Mouse (Mus musculus): Measurements from ENCODE around the gene Izumo2. TPM values are rescaled to one million over a fixed set of nuclear protein-coding genes. Genes with fewer than 3 reads are reported as not detected.

The Izumo2 gene
- polyA plus RNA-seq (2015; fragmentation: Nextera tagmentation; extraction: Ambion mirVana), result not detected in 2 replicates

DNA sequence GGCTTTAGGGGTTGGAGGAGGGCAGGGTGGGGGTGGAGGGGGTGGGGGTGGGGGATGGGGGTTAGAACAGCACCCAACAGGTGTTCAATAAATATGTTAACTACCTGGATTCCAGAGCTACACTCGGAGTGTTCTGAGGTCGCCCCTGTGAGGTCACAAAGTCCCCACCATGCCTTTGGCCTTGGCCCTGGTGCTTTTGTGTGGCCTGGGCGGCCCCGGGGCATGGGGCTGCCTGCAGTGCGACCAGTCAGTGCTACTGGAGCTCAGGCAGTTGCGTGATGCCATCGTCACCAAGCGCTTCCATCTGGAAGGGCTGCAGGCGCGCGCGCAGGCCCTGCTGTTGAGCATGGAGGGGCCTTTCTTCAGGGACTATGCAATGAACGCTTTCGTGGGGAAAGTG is at the start of gene Izumo2:
Izumo2 (plus strand) TSS at position 169 of the 400 bp plus-strand sequence.

DNA sequence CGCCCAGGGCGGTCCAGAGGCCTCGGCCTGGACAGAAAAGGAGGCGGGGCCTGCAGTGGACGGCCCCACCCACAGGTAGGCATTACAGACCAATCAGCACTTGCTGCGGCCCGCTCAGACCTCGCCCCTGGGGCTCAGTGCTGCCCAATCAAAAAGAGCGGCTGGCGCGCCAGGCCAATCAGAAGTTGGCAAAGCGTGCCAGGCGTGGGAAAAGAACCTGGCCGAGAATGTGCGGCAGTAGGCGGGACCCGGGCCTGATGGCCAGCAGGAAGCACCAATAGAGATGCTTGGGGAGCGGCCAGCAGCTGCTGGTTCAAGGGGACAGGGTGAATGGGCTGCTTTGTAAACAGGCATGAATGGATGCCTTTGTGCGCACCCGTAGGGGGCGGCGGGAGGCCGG is 37.7 kb upstream of the Izumo2 start, which contains the start of gene Myh14:
Myh14 (minus strand) TSS at position 41 of the 400 bp plus-strand sequence.

DNA sequence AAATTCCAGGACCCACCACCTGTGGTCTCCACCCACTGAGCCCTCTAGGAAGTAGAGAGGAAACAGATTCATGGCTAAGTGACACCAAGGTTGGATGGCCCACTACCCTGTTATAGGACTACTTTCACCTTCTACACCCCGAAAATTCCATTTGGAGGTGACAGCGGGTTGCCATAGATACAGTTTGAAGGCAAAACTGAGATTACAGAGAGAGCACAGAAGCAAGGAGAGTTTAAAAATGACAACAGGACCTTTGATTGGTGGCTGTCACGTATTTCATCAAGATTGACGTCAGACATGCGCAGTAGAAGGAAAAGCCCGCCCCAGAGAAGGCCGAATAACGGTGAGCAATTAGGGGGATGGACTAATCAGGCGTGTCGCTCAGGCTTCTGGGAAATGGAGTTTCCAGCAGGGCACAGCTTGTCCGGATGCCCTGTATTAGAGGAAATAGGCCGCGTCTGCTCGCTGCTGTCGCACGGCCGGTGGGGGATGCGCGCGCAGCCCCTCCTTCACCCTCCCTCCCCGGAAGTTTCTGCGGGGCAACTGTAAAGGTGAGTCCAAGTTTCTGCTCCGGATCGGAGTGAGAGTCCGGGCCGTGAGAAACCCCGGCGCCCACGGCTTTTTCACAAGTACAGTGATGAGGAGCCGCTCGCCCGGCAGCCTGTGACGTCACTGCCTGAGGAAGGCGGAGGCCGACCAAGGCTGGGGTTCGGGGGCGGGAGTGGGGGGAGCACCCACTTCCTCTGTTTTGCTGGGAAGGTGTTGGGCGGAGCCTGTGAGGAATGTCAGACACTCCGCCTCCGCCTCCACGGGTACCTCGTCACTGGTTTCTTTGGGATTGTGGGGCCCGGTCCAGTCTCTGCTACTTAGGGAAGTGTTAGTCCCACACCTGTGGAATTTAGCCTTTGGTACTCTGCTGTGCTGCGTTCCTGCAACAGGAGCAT is 39.8 kb downstream of the Izumo2 start, which contains the start of gene Vrk3:
Vrk3 (plus strand) TSS at position 313 of the 944 bp plus-strand sequence.

DNA sequence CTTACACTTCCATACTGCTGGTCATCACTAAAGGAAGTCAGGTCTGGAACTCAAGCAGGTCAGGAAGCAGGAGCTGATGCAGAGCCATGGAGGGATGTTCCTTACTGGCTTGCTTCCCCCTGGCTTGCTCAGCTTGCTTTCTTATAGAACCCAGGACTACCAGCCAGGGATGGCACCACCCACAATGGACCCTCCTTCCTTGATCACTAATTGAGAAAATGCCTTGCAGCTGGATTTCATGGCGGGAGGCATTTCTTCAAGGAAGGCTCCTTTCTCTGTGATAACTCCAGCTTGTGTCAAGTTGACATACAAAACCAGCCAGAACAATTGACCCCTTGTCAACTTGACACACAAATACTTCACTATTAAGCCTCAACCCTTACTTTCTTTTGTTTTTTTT is 42.4 kb downstream of the Izumo2 start, which contains the start of gene Zfp473:
Zfp473 (minus strand) TSS at position 101 of the 400 bp plus-strand sequence.

Other genes starting within 250 kb of the Izumo2 start
- not detected in 2 replicates for gene Aspdh, start 243.4 kb upstream of the Izumo2 start, polyA plus RNA-seq (2015; fragmentation: Nextera tagmentation; extraction: Ambion mirVana)
- 113 and 125 TPM in 2 replicates for gene Josd2, start 240.8 kb upstream of the Izumo2 start, polyA plus RNA-seq (2015; fragmentation: Nextera tagmentation; extraction: Ambion mirVana)
- 49.2 and 53.7 TPM in 2 replicates for gene Emc10, start 212.2 kb upstream of the Izumo2 start, polyA plus RNA-seq (2015; fragmentation: Nextera tagmentation; extraction: Ambion mirVana)
- gene Fam71e1, start 212.2 kb upstream of the Izumo2 start, polyA plus RNA-seq (2015; fragmentation: Nextera tagmentation; extraction: Ambion mirVana), result 4.0 and 5.3 TPM in 2 replicates
- 0.23 and 0.52 TPM in 2 replicates for gene Mybpc2, start 184.1 kb upstream of the Izumo2 start, polyA plus RNA-seq (2015; fragmentation: Nextera tagmentation; extraction: Ambion mirVana)
- 7.5 and 13.2 TPM in 2 replicates for gene Spib, start 176.7 kb upstream of the Izumo2 start, polyA plus RNA-seq (2015; fragmentation: Nextera tagmentation; extraction: Ambion mirVana)
- gene Pold1, start 159.9 kb upstream of the Izumo2 start, polyA plus RNA-seq (2015; fragmentation: Nextera tagmentation; extraction: Ambion mirVana), result 64.6 and 69.1 TPM in 2 replicates
- 49.4 and 52.7 TPM in 2 replicates for gene Nr1h2, start 154.8 kb upstream of the Izumo2 start, polyA plus RNA-seq (2015; fragmentation: Nextera tagmentation; extraction: Ambion mirVana)
- 28.7 and 38.9 TPM in 2 replicates for gene Napsa, start 136.4 kb upstream of the Izumo2 start, polyA plus RNA-seq (2015; fragmentation: Nextera tagmentation; extraction: Ambion mirVana)
- gene Kcnc3, start 118.1 kb upstream of the Izumo2 start, polyA plus RNA-seq (2015; fragmentation: Nextera tagmentation; extraction: Ambion mirVana), result 0.05 and 0.07 TPM in 2 replicates
- gene Myh14, start 37.9 kb upstream of the Izumo2 start, polyA plus RNA-seq (2015; fragmentation: Nextera tagmentation; extraction: Ambion mirVana), result not detected in 2 replicates
- 29.3 and 31.6 TPM in 2 replicates for gene Vrk3, start 39.7 kb downstream of the Izumo2 start, polyA plus RNA-seq (2015; fragmentation: Nextera tagmentation; extraction: Ambion mirVana)
- 0.34 and 0.58 TPM in 2 replicates for gene Zfp473, start 42.3 kb downstream of the Izumo2 start, polyA plus RNA-seq (2015; fragmentation: Nextera tagmentation; extraction: Ambion mirVana)
- gene Nup62, start 107.3 kb downstream of the Izumo2 start, polyA plus RNA-seq (2015; fragmentation: Nextera tagmentation; extraction: Ambion mirVana), result 54.6 and 55.9 TPM in 2 replicates
- gene Il4i1, start 107.6 kb downstream of the Izumo2 start, polyA plus RNA-seq (2015; fragmentation: Nextera tagmentation; extraction: Ambion mirVana), result 2.1 and 2.3 TPM in 2 replicates
- gene Atf5, start 107.9 kb downstream of the Izumo2 start, polyA plus RNA-seq (2015; fragmentation: Nextera tagmentation; extraction: Ambion mirVana), result 2.1 and 2.6 TPM in 2 replicates
- 30.3 and 34.1 TPM in 2 replicates for gene Akt1s1, start 140.2 kb downstream of the Izumo2 start, polyA plus RNA-seq (2015; fragmentation: Nextera tagmentation; extraction: Ambion mirVana)
- 34.9 and 39.2 TPM in 2 replicates for gene Tbc1d17, start 140.3 kb downstream of the Izumo2 start, polyA plus RNA-seq (2015; fragmentation: Nextera tagmentation; extraction: Ambion mirVana)
- 44.6 and 51.7 TPM in 2 replicates for gene Pnkp, start 148.4 kb downstream of the Izumo2 start, polyA plus RNA-seq (2015; fragmentation: Nextera tagmentation; extraction: Ambion mirVana)
- 75.8 and 108 TPM in 2 replicates for gene Ptov1, start 161.0 kb downstream of the Izumo2 start, polyA plus RNA-seq (2015; fragmentation: Nextera tagmentation; extraction: Ambion mirVana)
- 39.9 and 44.7 TPM in 2 replicates for gene Med25, start 184.0 kb downstream of the Izumo2 start, polyA plus RNA-seq (2015; fragmentation: Nextera tagmentation; extraction: Ambion mirVana)
- gene Fuz, start 187.3 kb downstream of the Izumo2 start, polyA plus RNA-seq (2015; fragmentation: Nextera tagmentation; extraction: Ambion mirVana), result 6.4 and 7.7 TPM in 2 replicates
- 54.9 and 61.8 TPM in 2 replicates for gene Ap2a1, start 220.8 kb downstream of the Izumo2 start, polyA plus RNA-seq (2015; fragmentation: Nextera tagmentation; extraction: Ambion mirVana)
- gene Tsks, start 234.5 kb downstream of the Izumo2 start, polyA plus RNA-seq (2015; fragmentation: Nextera tagmentation; extraction: Ambion mirVana), result 0.17 TPM in 1 of 2 replicates, not detected in the other